Mouse (Mus musculus) adrenal gland, adult 18-20 months (tissue): ENCODE results near the gene Tmem182. TPM values are rescaled to one million over a fixed set of nuclear protein-coding genes. Genes with fewer than 3 reads are reported as not detected.
A peak's percentile ranks its signal among the peaks of the same experiment; 100 is the strongest.

Source experiments
- DNase-seq, 2 experiments: peaks; one replicate each; pipeline ENCODE4 v3.0.0; 2021 to 2022; ENCODE audit warnings: low spot score in 2 of 2
- total RNA-seq, 2 experiments: library from RNA; stranded (reverse); gene quantifications; 1 replicate in 1 of 2; 2 replicates in 1 of 2; pipeline ENCODE4 v1.2.3; 2021

The Tmem182 gene
- total RNA-seq, 2 experiments from 2014 or later = 1.7 to 17.0 TPM

DNA sequence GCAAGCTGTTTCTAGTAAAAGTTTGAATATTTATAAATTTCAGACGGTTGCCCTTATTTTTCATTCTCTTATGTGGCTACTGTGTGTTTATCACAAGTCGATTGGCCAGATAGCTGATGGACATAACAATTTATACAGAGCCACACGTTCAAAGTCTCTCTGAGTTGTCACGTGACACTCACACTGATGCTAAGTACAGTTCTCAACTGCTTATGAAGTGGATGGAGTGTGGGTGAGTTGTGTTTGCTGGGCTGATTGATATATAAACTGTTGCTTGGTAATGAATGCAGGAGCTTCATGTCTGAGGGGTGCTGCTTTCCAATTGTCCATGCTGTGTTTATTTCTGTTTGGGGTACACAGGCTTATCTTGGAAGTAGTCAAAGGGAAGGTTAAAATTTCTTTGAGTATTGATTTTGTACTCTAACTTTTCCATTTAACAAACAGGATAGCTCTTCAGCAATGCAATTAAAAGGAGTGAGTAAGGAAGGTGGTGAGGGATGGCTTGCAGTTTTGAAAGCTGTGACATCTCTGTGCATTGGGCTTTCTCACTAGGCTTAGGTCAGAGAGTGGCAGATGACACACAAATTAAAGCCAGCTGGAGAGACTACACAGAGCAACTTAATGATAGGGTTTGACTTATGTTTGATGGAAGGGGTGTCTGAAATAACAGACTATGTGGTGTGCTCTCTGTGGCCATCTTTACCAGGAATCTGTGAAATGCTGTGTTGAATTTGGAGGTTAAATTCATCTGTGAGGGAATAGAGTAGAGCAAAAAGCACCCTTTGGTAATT, 51.6 kb downstream of the Tmem182 start:
- DNase-seq = no peak

GRCm38 (mm10) chr1:40865043-40865442, 59.6 kb downstream of the Tmem182 start:
- no peak for DNase-seq

DNA sequence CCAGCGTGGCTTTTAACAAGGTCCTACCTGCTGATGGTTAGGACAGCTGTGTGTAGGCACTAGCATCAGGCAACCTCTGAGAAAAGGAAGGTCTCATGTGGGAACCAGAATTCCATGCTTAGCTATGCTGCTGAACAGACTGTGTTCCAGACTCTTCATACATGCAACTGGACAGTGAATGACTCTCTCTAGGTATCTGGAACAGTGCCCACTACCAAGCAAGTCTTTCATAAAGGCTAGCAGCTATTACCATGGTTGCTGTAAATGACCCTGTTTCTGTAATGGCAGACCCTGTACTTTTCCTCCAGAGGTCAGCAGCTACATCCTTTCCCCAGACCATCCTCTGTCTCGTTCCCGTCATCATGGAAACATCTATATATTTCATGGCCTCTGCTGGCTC, 61.7 kb downstream of the Tmem182 start:
- DNase-seq = no peak

DNA sequence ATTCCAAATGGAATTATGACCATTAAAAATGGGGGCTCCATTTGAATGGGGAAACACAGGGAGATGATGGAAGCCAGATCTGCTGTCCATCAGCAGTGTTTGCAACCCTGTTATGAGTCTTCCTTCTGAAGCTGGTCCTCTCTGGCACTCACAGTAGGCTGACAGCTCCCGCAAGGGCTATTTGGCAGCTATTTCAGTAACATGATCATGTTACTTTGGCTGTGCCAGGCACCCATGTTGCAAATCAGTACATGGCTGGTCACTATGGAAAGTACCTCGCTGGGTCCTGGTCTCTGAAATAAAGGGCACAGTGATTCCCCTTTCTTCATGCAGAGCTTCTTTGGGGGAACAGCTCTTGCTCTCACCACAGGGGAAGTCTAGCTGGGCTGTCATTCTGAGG, 62.2 kb downstream of the Tmem182 start:
- no peak for DNase-seq

DNA sequence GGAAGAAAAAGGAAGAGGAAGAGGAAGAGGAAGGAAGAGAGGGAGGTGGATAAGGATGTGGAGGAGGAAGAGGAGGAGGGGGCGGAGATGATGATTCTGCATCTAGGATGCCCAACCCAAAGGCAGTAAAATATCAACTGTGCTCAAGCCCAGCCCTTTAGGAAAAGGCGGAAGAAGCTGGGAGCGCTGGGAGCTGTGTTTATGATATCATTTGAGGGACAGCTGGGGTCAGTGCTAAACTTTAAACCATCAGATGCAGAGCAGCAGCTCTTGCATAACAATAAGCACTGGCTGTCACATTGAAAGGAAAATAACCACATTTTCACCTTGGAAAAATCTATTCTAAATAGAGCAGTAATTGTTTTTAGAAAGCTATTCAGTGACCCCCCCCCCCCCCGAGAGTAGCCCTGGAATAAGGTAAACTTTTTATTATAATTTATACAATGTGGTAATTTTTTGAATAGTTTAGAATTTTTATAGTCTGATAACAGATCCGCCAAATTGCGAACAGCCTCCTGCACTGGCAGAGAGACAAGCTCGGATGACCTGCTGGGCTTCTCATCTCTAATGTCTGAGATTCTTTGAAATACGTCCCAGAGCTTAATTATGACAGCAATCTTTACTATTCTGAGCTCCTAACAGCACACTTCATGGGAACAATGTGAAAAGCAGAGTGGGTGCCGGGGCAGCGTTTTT, 68.5 kb downstream of the Tmem182 start:
- no peak for DNase-seq

- DNase-seq = peak in 1 of 2 experiments; percentile 18
These were observed 69.3 kb downstream of the Tmem182 start for GRCm38 (mm10) chr1:40874456-40875375.

DNA sequence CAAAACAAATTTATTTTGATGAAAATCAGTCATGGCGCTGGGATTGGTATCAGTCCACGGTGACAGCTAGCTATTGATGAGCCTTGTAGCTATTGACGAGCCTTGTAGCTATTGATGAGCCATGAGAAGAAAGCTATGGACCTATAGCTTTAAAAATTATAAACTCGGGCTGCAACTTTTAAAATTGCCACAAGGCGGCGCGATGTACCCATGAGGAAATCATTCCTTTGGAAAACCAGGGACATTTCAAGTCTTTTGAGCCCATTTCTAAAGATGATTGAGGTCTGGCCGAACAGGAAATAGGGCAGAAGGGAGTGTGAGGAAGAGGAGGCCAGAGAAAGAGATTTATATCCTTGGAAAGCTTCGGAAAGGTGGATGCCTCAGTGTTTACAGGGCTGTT, 73.7 kb downstream of the Tmem182 start:
- DNase-seq = peak; percentile 12 to 35

- no peak for DNase-seq
These were observed 74.1 kb downstream of the Tmem182 start for GRCm38 (mm10) chr1:40879526-40879925.

DNA sequence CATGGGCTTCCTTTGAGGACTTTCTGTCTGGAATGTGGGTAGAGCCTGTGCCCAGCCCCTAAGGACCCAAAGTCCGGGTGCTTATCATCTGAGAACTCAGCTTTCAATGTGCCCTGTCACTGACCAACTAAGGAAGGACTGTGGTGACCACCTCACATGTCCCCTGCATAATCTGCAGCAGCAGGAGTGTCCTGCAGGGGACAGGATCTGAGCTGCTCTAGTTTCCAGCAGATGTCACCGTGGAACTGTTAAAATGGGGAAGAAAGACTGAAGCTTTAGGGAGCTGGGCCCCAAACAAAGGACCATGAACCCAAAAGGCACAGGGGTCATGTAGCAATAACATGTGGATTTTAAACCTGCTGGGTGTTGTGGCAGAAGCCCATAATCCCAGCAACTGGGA, 75.1 kb downstream of the Tmem182 start:
- no peak for DNase-seq

DNA sequence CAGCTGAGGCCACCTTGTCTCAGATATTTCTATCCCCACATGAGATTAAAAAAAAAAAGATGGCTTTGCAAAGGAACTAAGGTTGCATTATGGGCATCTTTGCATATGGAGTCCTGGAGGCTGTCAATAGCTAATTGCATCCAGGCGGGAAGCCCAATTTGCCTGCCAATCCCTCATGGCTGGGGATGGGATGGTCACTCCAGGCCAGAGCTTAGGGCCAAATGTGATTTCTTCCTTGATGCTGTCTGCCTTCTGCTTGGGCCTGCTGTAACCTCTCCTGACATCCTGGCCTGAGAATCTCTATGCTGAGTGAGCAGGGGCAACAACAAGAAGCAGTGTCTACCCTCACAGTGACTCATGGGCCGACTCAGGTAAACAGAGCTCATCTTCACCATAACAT, 78.5 kb downstream of the Tmem182 start:
- no peak for DNase-seq

DNA sequence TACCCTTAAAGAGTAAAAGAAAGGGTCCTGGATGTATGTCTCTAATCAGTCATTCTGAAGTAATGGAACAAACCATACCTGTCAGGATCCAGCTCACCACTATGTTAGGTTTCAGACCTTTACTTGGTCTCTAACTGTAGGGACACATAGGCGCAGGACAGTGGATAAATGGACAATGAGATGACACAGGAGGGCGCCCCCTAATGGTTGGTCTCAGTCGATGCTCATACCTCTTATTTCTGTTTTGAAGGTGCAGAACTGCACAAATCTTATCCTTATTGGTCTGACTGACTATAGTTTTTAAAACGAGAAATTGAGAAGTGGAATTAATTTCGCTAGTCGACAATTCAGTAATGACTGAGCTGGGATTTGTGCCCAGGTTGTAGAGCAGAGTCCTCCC, 79.5 kb downstream of the Tmem182 start:
- DNase-seq = no peak

DNA sequence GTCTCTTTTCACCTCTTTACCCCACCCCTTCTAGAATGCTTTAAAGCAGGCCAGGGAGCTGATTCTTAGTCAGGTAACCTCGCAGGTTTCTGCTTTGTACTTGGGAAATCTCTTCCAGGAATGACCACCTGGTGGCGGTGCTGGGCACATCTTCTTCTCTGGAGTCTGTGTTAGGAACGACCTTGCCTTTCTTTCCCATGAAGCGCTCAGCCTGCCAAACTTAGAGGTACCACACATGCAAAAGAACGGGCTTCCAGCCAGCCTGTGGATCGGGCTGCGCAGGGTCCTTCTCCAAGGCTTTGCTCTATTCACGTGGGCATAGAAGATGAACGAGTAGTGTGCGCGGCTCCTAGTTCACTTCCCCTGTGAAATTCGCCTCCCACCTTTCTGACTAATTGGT, 82.3 kb downstream of the Tmem182 start:
- DNase-seq = peak; percentile 12 to 31

- no peak for DNase-seq
These were observed 83.1 kb downstream of the Tmem182 start for GRCm38 (mm10) chr1:40888396-40889040.

DNA sequence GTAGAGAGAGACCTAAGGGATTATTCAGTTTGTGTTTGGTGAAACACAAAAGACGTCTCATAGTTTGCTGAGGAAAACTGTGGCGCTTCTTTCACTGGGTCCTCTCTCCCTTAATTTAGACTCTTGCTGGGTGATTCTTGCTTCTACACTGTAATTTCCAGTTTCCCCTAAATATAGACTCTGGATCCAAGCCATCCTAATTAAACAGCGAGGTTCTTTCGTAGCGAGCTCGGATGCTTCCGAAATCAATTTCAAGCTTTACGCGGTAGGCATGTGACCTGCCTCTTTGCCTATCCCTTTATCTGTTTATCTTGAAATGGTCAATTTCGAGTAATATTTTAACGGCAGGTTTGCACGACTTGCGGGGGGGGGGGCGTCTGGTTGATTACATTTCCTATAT, 84.2 kb downstream of the Tmem182 start:
- DNase-seq = no peak

DNA sequence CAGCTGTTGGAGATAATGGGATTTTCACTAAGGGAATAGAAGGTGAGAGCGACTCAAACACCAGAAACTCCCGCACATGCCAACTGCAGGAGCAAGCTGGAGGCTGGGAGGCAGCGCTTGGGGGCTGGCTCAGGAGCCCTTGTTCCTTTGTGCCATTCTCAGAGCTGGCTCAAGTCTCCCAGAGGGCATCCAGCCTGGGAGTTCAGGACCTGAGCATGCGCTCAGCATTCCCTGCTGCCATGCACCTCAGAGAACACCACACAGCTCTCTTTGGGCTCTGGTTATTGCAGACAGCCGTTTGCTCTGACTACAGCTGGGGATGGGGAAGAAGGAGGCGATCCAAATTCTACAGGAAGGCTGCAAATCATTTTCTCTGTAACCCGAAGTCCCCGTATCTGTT, 84.8 kb downstream of the Tmem182 start:
- DNase-seq = no peak

GRCm38 (mm10) chr1:40903712-40904111, 98.3 kb downstream of the Tmem182 start:
- no peak for DNase-seq

Other genes starting within 250 kb of the Tmem182 start
- not detected for gene Slc9a4, start 225.5 kb upstream of the Tmem182 start, total RNA-seq
- gene Slc9a2, start 125.0 kb upstream of the Tmem182 start, total RNA-seq = under 1 TPM; 0.16 to 0.27 TPM
- gene Mfsd9, start 14.9 kb upstream of the Tmem182 start, total RNA-seq = 1 to 10 TPM; 1.6 to 2.2 TPM